Mouse (Mus musculus) layer of hippocampus, adult 11-12 months (tissue): ENCODE data around the gene Abca14.
"Not testable (repeated sequence)": the region's sequence is repeated elsewhere in the genome, so short reads cannot be mapped to it uniquely, and the experiment has no call there.

ENCODE experiments used
- DNase-seq: peaks from one replicate; pipeline ENCODE4 v3.0.0; 2022; ENCODE audit warnings: low spot score

Abca14 gene

DNA sequence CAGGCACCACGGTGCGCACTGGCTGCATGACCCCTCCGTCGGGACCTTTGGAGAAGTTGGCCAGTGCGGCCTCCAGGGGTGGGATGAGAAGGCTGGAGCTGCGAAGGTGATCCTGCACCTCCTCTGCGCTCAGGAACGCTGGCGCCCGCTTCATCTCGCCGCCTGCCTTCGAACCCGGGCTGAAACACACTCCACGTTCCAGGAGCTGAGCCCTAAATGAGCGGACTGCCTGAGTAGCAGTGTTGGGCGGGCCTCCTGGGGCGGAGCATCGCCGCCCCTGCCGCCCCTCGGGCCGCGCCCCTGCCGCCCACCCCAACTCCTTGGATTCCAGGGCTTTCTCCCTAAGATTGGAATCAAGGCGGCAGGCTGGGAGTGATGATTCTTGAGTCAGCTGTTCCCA is 2.0 kb upstream of the Abca14 start, which contains the start of gene Crym:
TSS of gene Crym (minus strand) at position 341 of the 400 bp plus-strand sequence.
- DNase-seq: no peak

DNA sequence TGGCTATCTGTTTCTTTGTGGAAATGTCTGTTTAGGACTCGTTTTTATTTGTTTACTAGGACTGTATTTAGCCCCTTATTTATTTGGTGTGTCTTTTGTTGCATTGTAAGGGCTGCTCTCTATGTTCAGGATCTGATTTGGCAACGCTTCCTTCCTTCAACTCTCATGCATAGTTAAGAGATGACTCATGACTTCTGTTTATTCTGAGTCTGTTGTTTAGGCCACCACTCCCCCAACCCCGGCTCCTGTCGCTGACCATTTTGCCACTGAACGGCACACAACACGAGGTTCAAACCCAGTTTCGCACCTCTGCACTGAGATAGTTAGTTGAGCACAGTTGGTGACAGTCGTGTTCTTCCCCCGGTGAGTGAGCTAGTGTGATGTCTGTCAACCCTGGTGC is 2.2 kb downstream of the Abca14 start:
- DNase-seq: no peak

DNA sequence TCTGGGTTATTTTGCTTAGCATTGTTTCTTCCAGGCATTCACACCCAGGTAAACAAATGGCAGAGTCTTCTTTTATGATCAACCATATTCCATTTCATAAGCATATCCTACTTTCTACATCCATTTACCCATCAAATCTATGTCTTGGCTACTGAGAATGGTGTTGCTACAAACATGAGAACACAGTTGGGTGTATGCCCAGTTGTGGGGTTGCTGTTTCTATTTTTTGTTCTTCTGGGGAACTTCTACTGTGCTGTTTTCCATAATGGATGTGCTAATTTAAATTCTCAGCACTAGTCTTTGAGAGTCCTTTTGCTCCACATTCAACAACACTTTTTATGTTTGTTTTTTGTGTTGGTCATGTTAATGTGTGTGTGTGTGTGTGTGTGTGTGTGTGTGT is 24.8 kb downstream of the Abca14 start:
- peak; percentile 12 for DNase-seq

DNA sequence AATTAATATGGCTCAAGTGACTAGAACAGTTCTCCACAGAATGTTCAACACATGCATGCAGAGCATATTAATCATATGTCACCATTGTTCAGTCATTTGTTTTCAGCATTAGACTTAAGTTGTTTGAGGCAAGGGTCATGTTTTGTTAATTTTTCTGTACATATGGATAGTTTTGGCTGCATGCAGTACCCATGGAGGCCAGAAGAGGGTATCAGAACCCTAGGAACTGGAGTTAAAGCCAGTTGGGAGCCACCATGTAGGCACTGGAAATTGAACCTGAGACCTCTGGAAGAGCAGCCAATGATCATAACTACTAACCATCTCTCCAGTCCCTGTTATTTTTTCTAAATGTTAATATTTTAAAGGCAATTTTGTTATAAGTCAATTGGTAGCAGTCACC is 37.3 kb downstream of the Abca14 start:
- DNase-seq: no peak

DNA sequence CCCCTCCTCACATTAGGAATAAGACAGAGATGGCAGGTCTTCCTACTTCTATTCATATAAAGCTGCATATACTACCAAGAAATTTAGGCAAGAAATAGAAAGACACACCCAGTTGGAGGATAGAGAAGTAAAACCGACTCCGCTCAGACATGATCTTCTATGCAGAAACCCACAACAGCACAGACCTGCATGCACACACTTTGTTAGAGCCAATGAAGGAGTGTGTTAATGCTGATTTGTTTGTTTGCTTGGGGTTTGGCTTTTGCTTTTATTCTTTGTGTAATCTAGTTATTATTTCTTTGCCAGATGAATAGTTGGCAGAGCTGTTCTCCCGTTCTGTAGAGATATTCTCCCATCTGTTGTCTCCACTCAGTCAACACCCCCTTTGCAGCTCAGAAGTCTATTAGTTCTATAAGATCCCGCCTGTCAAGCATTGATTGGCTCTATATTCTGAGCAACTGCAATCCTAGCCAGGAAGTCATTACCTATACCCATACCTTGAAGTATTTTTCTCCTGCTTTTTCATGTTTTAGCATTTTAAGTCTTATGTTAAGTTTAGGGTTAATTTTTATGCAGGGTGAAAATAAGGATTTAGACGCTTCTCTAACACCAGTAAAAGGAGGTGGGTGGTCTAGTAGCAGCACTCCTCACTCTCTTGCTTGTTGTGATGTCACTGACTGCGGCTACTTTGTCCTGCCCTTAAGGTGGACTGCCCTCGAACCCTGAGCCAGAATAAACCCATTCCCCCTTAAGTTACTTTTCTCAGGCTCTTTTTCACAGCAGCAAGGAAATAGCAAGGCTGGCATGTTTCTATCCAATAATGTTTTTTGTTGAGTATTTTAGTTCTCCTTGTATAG is 67.6 kb downstream of the Abca14 start:
- peak; percentile 16 for DNase-seq

GRCm38 (mm10) chr7:120272110-120272509 is 68.3 kb downstream of the Abca14 start:
- peak; percentile 41 for DNase-seq

GRCm38 (mm10) chr7:120285286-120285685 is 81.5 kb downstream of the Abca14 start:
- DNase-seq: no peak

DNA sequence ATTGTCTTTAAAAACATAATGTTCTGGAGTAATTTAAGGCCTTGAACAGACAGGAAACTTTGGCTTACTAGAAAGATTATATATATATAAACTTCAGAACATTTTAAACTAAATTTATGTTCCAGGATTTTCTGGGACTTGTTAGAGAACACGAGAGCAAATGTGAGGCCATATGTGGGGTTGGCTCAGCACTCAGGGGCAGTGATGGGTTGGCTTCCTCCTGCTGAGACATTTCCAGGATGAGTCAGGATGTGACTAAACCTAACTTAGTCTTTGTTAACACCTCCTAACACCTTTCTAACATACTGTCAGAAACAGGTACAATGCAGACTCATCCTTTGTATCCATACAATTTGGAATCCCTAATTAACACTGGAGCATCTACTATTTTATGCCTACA is 112.3 kb downstream of the Abca14 start:
- DNase-seq: peak; percentile 43

GRCm38 (mm10) chr7:120322963-120323362 is 119.2 kb downstream of the Abca14 start:
- DNase-seq: no peak

GRCm38 (mm10) chr7:120325911-120326310 is 122.2 kb downstream of the Abca14 start:
- not testable (repeated sequence) for DNase-seq

DNA sequence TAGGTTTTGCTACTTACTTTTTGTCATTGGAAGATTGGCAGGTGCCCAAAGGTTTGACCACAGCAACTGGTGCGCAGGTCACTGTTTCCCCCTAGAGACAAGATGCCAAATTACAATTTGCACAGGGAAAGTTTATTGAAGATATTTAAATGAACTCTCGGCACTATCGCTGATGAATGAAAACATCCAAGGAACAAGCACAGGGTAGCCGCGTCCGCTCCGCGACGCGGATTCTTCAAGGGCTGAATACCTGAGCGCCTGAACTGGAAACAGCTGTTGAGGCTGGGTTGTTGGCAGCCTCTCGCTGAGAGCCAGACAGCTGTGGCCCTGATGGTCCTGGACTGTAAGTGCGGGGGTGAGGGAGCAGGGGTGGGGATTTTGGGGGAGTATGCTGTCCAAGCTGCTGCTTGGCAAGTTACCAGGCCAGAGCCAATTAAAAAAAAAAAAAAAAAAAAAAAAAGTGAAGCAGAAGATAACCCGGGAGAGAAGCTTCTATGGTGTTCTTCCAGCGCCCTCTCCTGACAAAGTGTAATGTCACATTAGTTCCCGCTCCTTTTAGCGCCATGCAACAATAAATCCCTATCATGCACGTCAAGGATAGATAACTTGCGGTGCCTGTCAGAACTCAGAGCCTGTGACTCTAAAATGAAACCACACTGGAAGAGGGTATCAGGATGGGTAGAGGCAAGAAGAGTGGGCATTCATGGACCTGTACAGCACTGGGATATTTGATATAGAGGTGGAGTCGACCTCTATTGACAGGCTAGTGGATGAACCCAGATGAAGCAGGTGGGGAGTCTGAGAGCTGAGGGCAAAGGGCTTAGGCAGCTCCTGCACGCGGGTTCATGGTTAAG is 123.7 kb downstream of the Abca14 start:
- peak; percentile 63 for DNase-seq

GRCm38 (mm10) chr7:120328087-120328793 is 124.5 kb downstream of the Abca14 start, which contains the start of gene Abca15:
TSS of gene Abca15 (plus strand) at chr7:120328670.
- DNase-seq: peak; percentile 8

GRCm38 (mm10) chr7:120361159-120361558 is 157.4 kb downstream of the Abca14 start:
- no peak for DNase-seq
